Mouse (Mus musculus) CH12.LX (cell line): ENCODE results near the gene Rfx4.

Experiments used
- CHD2 ChIP-seq: IDR thresholded peaks from 2 replicates; pipeline ENCODE4 v1.6.1; 2011; ENCODE audit warnings: low read length, improper control_type of control experiment
- CTCF ChIP-seq, 2 experiments: IDR thresholded peaks in 1 of 2; conservative IDR thresholded peaks in 1 of 2; 2 replicates each; pipeline ENCODE4 v1.5.1; 2011 to 2012; ENCODE audit warnings: low read depth in 2 of 2, low read length in 2 of 2, improper control_type of control experiment in 1 of 2, inconsistent platforms in 1 of 2, mild to moderate bottlenecking in 1 of 2, moderate library complexity in 1 of 2
- EP300 ChIP-seq: IDR thresholded peaks from 2 replicates; pipeline ENCODE4 v1.6.1; 2011; ENCODE audit warnings: low read length, improper control_type of control experiment
- POLR2A ChIP-seq: IDR thresholded peaks from 2 replicates; pipeline ENCODE4 v1.6.1; 2011; ENCODE audit warnings: low read depth, mild to moderate bottlenecking, improper control_type of control experiment, low read length
- POLR2AphosphoS2 ChIP-seq: IDR thresholded peaks from 2 replicates; pipeline ENCODE4 v1.6.1; 2011; ENCODE audit warnings: low read depth, low read length, improper control_type of control experiment
- TBP ChIP-seq: conservative IDR thresholded peaks from 2 replicates; pipeline ENCODE4 v1.6.1; 2011; ENCODE audit warnings: low read depth, low read length, improper control_type of control experiment
- UBTF ChIP-seq: IDR thresholded peaks from 2 replicates; pipeline ENCODE4 v1.6.1; 2012; ENCODE audit warnings: low read depth, mild to moderate bottlenecking, inconsistent platforms, low read length, improper control_type of control experiment, moderate library complexity
- USF1 ChIP-seq: IDR thresholded peaks from 2 replicates; pipeline ENCODE4 v1.6.1; 2014; ENCODE audit warnings: low read depth, mild to moderate bottlenecking, inconsistent platforms, low read length, improper control_type of control experiment
- ZKSCAN1 ChIP-seq: IDR thresholded peaks from 2 replicates; pipeline ENCODE4 v1.6.1; 2012; ENCODE audit warnings: low read depth, inconsistent platforms, low read length, improper control_type of control experiment, borderline replicate concordance

DNA sequence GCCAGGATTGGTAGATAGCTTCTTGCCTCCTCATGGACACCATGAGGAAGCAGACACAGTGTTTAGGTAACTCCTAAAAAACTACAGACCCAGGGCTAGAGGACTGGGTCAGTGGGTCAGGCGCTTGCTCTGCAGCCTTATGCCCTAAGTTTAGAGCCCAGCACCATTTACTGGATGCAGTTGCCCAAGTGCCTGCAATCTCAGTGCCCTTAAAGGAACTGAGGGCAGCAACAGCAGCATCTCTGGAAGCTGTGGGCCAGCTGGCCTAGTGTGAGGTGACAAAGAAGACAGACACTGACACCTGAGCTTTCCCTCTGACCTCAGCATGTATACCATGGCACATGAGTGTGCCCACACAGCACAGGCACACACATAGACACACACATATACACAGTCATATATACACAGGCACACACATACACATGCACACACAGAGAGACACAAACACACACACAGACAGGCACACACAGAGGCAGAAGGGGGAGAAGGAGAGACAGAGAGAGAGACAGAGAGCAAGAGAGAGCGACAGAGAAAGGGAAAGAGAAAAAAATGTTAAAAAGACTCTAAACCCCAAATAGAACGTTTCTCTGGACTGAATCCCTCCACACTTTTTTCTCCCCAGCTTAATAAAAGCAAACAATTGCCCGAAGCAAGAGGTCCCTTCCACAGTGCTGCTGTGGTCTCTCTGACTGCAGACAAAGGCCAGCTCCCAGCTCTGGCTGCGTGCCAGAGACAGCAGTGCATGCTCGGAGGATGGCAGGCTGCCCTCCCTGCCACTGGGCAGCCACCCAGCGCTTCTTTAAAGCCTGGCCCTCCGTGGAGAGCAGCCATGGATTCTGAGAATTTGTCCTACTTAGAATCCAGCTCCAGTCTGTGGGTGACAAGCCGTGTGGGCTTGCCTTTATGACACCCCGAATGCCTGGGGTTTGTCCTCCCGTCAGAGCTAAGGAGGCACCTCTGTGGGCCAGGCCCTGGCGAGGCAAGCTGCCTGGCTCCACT is 96.4 kb downstream of the Rfx4 start:
- TF ChIP-seq POLR2A (no peak), CHD2 (no peak), USF1 (no peak), TBP (no peak), POLR2AphosphoS2 (no peak), CTCF (conservative IDR thresholded peaks at IDR 0.05 in 1 of 2, IDR thresholded peaks at IDR 0.05 in 1 of 2; ENCODE audit: low read depth in 2 of 2, low read length in 2 of 2) (no peak), UBTF (no peak), EP300 (no peak), ZKSCAN1 (no peak)
